Mouse (Mus musculus) c-Kit-positive CD71-positive TER-119-positive erythroid progenitor cells, embryonic 14.5 days (primary cell): Measurements from ENCODE around the gene Olfr113.
"Not testable (repeated sequence)": the region's sequence is repeated elsewhere in the genome, so short reads cannot be mapped to it uniquely, and the experiment has no call there.

Experiments
- DNase-seq: peaks from one replicate; pipeline ENCODE4 v3.0.0-alpha.2; 2013; ENCODE audit warnings: low spot score

The Olfr113 gene

GRCm38 (mm10) chr17:37577563-37577962 is at the start of gene Olfr113:
Gene Olfr113, minus strand, starts transcription at chr17:37577663.
- no peak for DNase-seq

GRCm38 (mm10) chr17:37627009-37627408 is 49.5 kb upstream of the Olfr113 start, which contains the start of the genes Olfr115 and Olfr116:
Gene Olfr115, minus strand, starts transcription at chr17:37627109.
Gene Olfr116, minus strand, starts transcription at chr17:37627199.
- DNase-seq, result no peak

- DNase-seq, result no peak
Observed at GRCm38 (mm10) chr17:37592643-37593042, 15.2 kb upstream of the Olfr113 start, which contains the start of gene Olfr114. Gene Olfr114, minus strand, starts transcription at chr17:37592743.

DNA sequence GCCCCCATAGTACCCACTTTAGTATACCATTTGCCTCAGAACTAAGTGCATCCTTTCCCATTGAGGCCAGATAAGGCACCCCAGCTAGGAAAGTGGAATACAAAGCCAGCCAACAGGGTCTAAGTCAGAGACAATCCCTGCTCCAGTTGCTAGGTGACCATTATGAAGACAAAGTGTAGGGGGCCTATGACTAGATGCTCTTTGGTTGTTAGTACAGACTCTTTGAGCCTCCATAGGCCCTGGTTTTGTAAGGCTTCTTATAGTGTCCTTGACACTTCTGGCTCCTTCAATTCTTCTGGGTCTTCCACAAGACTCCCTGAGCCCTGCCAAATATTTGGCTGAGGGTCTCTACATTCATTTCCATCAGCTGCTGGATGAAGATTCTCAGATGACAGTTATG is 8.1 kb downstream of the Olfr113 start, which contains the start of gene Olfr112:
Olfr112 (minus strand) TSS at position 101 of the 400 bp plus-strand sequence.
- no peak for DNase-seq

DNA sequence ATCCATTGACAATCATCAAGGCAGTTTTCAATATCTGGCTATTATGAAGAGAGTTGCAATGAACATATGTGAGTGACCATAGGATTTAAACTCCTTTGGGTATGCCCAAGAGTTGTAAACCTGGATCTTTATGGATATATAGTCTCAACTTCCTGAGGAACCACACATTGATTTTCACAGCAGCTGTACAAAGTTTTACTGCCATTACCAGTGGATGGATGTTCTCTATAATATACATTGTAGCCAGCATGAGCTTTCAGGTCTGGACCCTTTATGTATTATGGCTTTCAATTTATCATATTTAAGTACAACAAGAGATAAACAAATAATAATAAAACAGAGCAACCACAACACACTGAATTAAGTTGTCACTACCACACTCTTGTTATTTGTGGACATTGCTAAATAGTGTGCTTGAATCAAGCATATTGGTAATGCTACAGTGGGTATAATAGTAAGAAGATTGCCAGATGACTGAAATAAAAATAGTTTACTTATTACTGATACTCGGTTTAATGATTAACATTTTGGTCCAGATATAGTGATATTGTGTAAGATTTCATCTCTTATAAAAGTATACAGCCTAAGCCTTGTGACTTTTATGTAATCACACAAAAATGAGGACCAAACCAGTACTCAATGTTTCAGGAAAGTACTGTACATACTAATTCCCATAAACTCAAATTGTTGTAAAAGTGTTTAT is 18.4 kb downstream of the Olfr113 start:
- no peak for DNase-seq

- DNase-seq, result no peak
Observed at GRCm38 (mm10) chr17:37543800-37544435, 33.5 kb downstream of the Olfr113 start.

GRCm38 (mm10) chr17:37541454-37542119 is 35.9 kb downstream of the Olfr113 start:
- no peak for DNase-seq

- DNase-seq, result not testable (repeated sequence)
Observed at GRCm38 (mm10) chr17:37538416-37538815, 39.0 kb downstream of the Olfr113 start.

GRCm38 (mm10) chr17:37535173-37535572 is 42.3 kb downstream of the Olfr113 start:
- no peak for DNase-seq

DNA sequence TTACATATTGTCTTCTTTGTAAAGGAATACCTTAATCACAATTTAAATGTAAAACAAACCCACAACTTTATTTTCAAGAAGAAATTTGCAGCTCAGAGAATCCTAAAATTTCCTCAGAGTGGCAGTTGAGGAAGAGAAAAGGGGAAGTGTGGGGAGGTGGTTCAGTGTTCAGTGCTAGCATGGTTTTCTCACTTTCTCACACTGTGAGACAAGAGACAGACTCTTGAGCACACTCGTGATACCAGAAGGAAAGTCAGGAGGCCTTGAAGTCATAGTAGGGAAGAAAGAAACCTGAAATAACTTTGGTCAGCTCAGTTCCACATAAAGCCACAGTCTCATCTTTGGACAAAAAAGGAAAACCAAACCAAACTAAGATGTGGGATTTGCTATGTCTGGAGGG is 52.0 kb downstream of the Olfr113 start:
- not testable (repeated sequence) for DNase-seq

- DNase-seq, result not testable (repeated sequence)
Observed at GRCm38 (mm10) chr17:37524612-37525011, 52.9 kb downstream of the Olfr113 start.
